Comparison of ENCODE assay signal across 17 mouse cellular contexts in genomic region chr4:112790646-112791045, GRCm38 (mm10). TPM values are rescaled to one million over a fixed set of nuclear protein-coding genes. Genes with fewer than 3 reads are reported as not detected.
A peak's percentile ranks its signal among the peaks of the same experiment; 100 is the strongest.
DNase-seq lines count a peak whose midpoint lies in the region; ATAC-seq lines count a peak whose summit lies in the region.
"Had no signal": no experiment of that assay in that cellular context is flagged by ENCODE, and none has a peak within 500 bp of the region (broad histone marks: within the 10 kb centered on the region; RNA-seq: fewer than 3 reads in every experiment).

No protein-coding gene starts in this region.

- 0 out of 2 replicates have a peak, but pooled peaks have one; percentile 24 for ATAC-seq in megakaryocyte, adult 5-6 weeks (ENCODE audit: poor library complexity, severe bottlenecking)
- ATAC-seq: midbrain, embryonic 13.5 days had no signal

- DNase-seq in adrenal gland, postnatal 14 days, result peak; percentile 3
- no peak for DNase-seq in adrenal gland, adult 8-10 months
- DNase-seq in left cerebral cortex, adult 18-20 months (ENCODE audit: low spot score in 2 of 2), result peak; percentile 1 to 11
- no peak for DNase-seq in left cerebral cortex, postnatal 36 days (ENCODE audit: low spot score in 2 of 2)
- peak; percentile 11 for DNase-seq in 416B (ENCODE audit: low read depth)
- DNase-seq in frontal cortex, postnatal 10 days (ENCODE audit: low spot score in 2 of 2), result no peak
- no peak for DNase-seq in heart, adult 9 months (ENCODE audit: low spot score in 2 of 2)
- DNase-seq: adrenal gland, adult 2 months; B cell, adult 2 months; cerebellum, adult 9-11 months; layer of hippocampus, adult 9-11 months; lung, postnatal 10 days; right cerebral cortex, postnatal 25 days had no signal

- intact Hi-C loops in left cerebral cortex, postnatal 36 days (cut with DNase I), result no loop called here

RNA-seq across cellular contexts. Expression of gene Skint10, which starts 16.0 kb away (rescaled TPM):
- total RNA-seq in adrenal gland, postnatal 14 days (2021), result not detected in 2 replicates
- total RNA-seq in adrenal gland, adult 8-10 months (2022), result not detected
- not detected for total RNA-seq in left cerebral cortex, adult 18-20 months (2021)
- not detected for total RNA-seq in left cerebral cortex, postnatal 36 days (2021)
- total RNA-seq in megakaryocyte, adult 5-6 weeks (2015), result not detected in 2 replicates
- total RNA-seq in megakaryocyte, adult 5-6 weeks (2017), result not detected in 2 replicates
- total RNA-seq: adrenal gland, adult 2 months; granulocyte monocyte progenitor cell, adult 5-6 weeks; left cerebral cortex, postnatal 10 days had no signal

Comparison
In these comparisons a context has a peak if more than half of its experiments do, and no peak if none do; other contexts are left out.
1. DNase-seq: peak in adrenal gland, postnatal 14 days (single experiment), left cerebral cortex, adult 18-20 months (2 of 2) and 416B (single experiment); none in adrenal gland, adult 8-10 months (single experiment), left cerebral cortex, postnatal 36 days (0 of 2), frontal cortex, postnatal 10 days (0 of 2) and heart, adult 9 months (0 of 2).